Mouse (Mus musculus): ENCODE results near the gene Dennd5a. TPM values are rescaled to one million over a fixed set of nuclear protein-coding genes. Genes with fewer than 3 reads are reported as not detected.
A peak's percentile ranks its signal among the peaks of the same experiment; 100 is the strongest.

The Dennd5a gene
- total and polyA plus RNA-seq, 3 experiments: 106 to 136 (median 106) TPM

- WGBS: 55% methylated on average over 6 of the region's 6 CpGs
- Histone ChIP-seq H3K9ac (ENCODE audit: low read depth, low read length) (no peak overlapping the region), H3K79me2 (replicated peaks; ENCODE audit: control insufficient read depth, insufficient read depth, low read length) (peaks cover 18% of the 10 kb centered on the region), H3K27ac (no peak overlapping the region), H3K36me3 (ENCODE audit: control insufficient read depth, insufficient read depth, low read length) (no peaks in the 10 kb centered on the region; the same call in none of the 2 replicates), H3K27me3 (ENCODE audit: control insufficient read depth, insufficient read depth, low read length) (no peaks in the 10 kb centered on the region), H3K4me1 (ENCODE audit: control insufficient read depth, insufficient read depth, low read length) (peaks cover 9% of the 10 kb centered on the region), H3K4me3 (no peak overlapping the region)
- no peak for TF ChIP-seq CTCF (IDR thresholded peaks at IDR 0.05)
- TF ChIP-seq EP300 (IDR thresholded peaks at IDR 0.05; ENCODE audit: insufficient read depth, low read depth, low read length): no peak
- TF ChIP-seq POLR2A (IDR thresholded peaks at IDR 0.05; ENCODE audit: insufficient read depth, low read depth, low read length): no peak
- intact Hi-C loops (cut with DNase I): no loop called here
- no peak for DNase-seq
These were observed 15.7 kb downstream of the Dennd5a start for GRCm38 (mm10) chr7:109944421-109945034.

- Histone ChIP-seq H3K27ac (no peak overlapping the region), H3K36me3 (ENCODE audit: control insufficient read depth, insufficient read depth, low read length) (peaks cover 6% of the 10 kb centered on the region; the same call in 1 of the 2 replicates), H3K9ac (ENCODE audit: low read depth, low read length) (no peak overlapping the region), H3K4me1 (ENCODE audit: control insufficient read depth, insufficient read depth, low read length) (no peaks in the 10 kb centered on the region), H3K4me3 (no peak overlapping the region), H3K79me2 (replicated peaks; ENCODE audit: control insufficient read depth, insufficient read depth, low read length) (no peaks in the 10 kb centered on the region), H3K27me3 (ENCODE audit: control insufficient read depth, insufficient read depth, low read length) (no peaks in the 10 kb centered on the region)
- TF ChIP-seq POLR2A (IDR thresholded peaks at IDR 0.05; ENCODE audit: insufficient read depth, low read depth, low read length) (no peak), CTCF (IDR thresholded peaks at IDR 0.05) (peak; percentile 49), EP300 (IDR thresholded peaks at IDR 0.05; ENCODE audit: insufficient read depth, low read depth, low read length) (no peak)
- intact Hi-C loops (cut with DNase I): no loop called here
- no peak for DNase-seq
These were observed 30.6 kb downstream of the Dennd5a start for GRCm38 (mm10) chr7:109929628-109930027.

- Histone ChIP-seq H3K27ac (no peak overlapping the region), H3K4me3 (no peak overlapping the region), H3K4me1 (ENCODE audit: control insufficient read depth, insufficient read depth, low read length) (no peaks in the 10 kb centered on the region; the same call in 1 of the 2 replicates), H3K27me3 (ENCODE audit: control insufficient read depth, insufficient read depth, low read length) (no peaks in the 10 kb centered on the region), H3K9ac (ENCODE audit: low read depth, low read length) (no peak overlapping the region), H3K36me3 (ENCODE audit: control insufficient read depth, insufficient read depth, low read length) (peaks cover 10% of the 10 kb centered on the region; the same call in 1 of the 2 replicates), H3K79me2 (replicated peaks; ENCODE audit: control insufficient read depth, insufficient read depth, low read length) (no peaks in the 10 kb centered on the region)
- intact Hi-C loops (cut with DNase I): no loop called here
- TF ChIP-seq POLR2A (IDR thresholded peaks at IDR 0.05; ENCODE audit: insufficient read depth, low read depth, low read length): no peak
- TF ChIP-seq EP300 (IDR thresholded peaks at IDR 0.05; ENCODE audit: insufficient read depth, low read depth, low read length): no peak
- TF ChIP-seq CTCF (IDR thresholded peaks at IDR 0.05): no peak
- DNase-seq: no peak
- WGBS: 92% methylated on average over 6 of the region's 6 CpGs
These were observed 31.9 kb downstream of the Dennd5a start for GRCm38 (mm10) chr7:109928365-109928764.

GRCm38 (mm10) chr7:109924965-109925364 lies 35.3 kb downstream of the Dennd5a start:
- no peaks in the 10 kb centered on the region for H3K27me3 ChIP-seq (ENCODE audit: control insufficient read depth, insufficient read depth, low read length)
- H3K79me2 ChIP-seq (replicated peaks; ENCODE audit: control insufficient read depth, insufficient read depth, low read length): no peaks in the 10 kb centered on the region
- peaks cover 4% of the 10 kb centered on the region; the same call in 1 of the 2 replicates for H3K36me3 ChIP-seq (ENCODE audit: control insufficient read depth, insufficient read depth, low read length)
- 78% methylated on average over 2 of the region's 2 CpGs for WGBS
- no peak overlapping the region for H3K4me3 ChIP-seq
- intact Hi-C loops (cut with DNase I): no loop called here
- H3K9ac ChIP-seq (ENCODE audit: low read depth, low read length): no peak overlapping the region
- TF ChIP-seq EP300 (IDR thresholded peaks at IDR 0.05; ENCODE audit: insufficient read depth, low read depth, low read length) (no peak), POLR2A (IDR thresholded peaks at IDR 0.05; ENCODE audit: insufficient read depth, low read depth, low read length) (no peak), CTCF (IDR thresholded peaks at IDR 0.05) (no peak)
- no peak for DNase-seq
- no peak overlapping the region for H3K27ac ChIP-seq
- no peaks in the 10 kb centered on the region; the same call in 1 of the 2 replicates for H3K4me1 ChIP-seq (ENCODE audit: control insufficient read depth, insufficient read depth, low read length)

GRCm38 (mm10) chr7:109922889-109923288 lies 37.4 kb downstream of the Dennd5a start:
- TF ChIP-seq CTCF (IDR thresholded peaks at IDR 0.05) (no peak), EP300 (IDR thresholded peaks at IDR 0.05; ENCODE audit: insufficient read depth, low read depth, low read length) (no peak), POLR2A (IDR thresholded peaks at IDR 0.05; ENCODE audit: insufficient read depth, low read depth, low read length) (no peak)
- H3K79me2 ChIP-seq (replicated peaks; ENCODE audit: control insufficient read depth, insufficient read depth, low read length): no peaks in the 10 kb centered on the region
- H3K4me1 ChIP-seq (ENCODE audit: control insufficient read depth, insufficient read depth, low read length): no peaks in the 10 kb centered on the region; the same call in 1 of the 2 replicates
- WGBS: 84% methylated on average over 4 of the region's 4 CpGs
- no peak overlapping the region for H3K9ac ChIP-seq (ENCODE audit: low read depth, low read length)
- peaks cover 4% of the 10 kb centered on the region; the same call in 1 of the 2 replicates for H3K36me3 ChIP-seq (ENCODE audit: control insufficient read depth, insufficient read depth, low read length)
- H3K27ac ChIP-seq: no peak overlapping the region
- H3K4me3 ChIP-seq: no peak overlapping the region
- H3K27me3 ChIP-seq (ENCODE audit: control insufficient read depth, insufficient read depth, low read length): no peaks in the 10 kb centered on the region
- no peak for DNase-seq
- intact Hi-C loops (cut with DNase I): no loop called here

GRCm38 (mm10) chr7:109906165-109906564 lies 54.1 kb downstream of the Dennd5a start:
- no peak overlapping the region for H3K9ac ChIP-seq (ENCODE audit: low read depth, low read length)
- no peaks in the 10 kb centered on the region for H3K79me2 ChIP-seq (replicated peaks; ENCODE audit: control insufficient read depth, insufficient read depth, low read length)
- no peak for DNase-seq
- H3K4me3 ChIP-seq: no peak overlapping the region
- no peak for TF ChIP-seq POLR2A (IDR thresholded peaks at IDR 0.05; ENCODE audit: insufficient read depth, low read depth, low read length)
- TF ChIP-seq EP300 (IDR thresholded peaks at IDR 0.05; ENCODE audit: insufficient read depth, low read depth, low read length): no peak
- TF ChIP-seq CTCF (IDR thresholded peaks at IDR 0.05): no peak
- no peak overlapping the region for H3K27ac ChIP-seq
- peaks cover 13% of the 10 kb centered on the region for H3K36me3 ChIP-seq (ENCODE audit: control insufficient read depth, insufficient read depth, low read length)
- H3K4me1 ChIP-seq (ENCODE audit: control insufficient read depth, insufficient read depth, low read length): no peaks in the 10 kb centered on the region
- intact Hi-C loops (cut with DNase I): no loop called here
- H3K27me3 ChIP-seq (ENCODE audit: control insufficient read depth, insufficient read depth, low read length): no peaks in the 10 kb centered on the region; the same call in 1 of the 2 replicates
- WGBS: 96% methylated on average over 2 of the region's 2 CpGs
